Mouse (Mus musculus) cerebellum, adult 8-10 months (tissue): ENCODE data around the gene Teddm3.
"Not testable (repeated sequence)": the region's sequence is repeated elsewhere in the genome, so short reads cannot be mapped to it uniquely, and the experiment has no call there.

Source experiments
- DNase-seq: peaks from one replicate; pipeline ENCODE4 v3.0.0; 2022

The Teddm3 gene

GRCm38 (mm10) chr16:21153900-21154299 lies at the start of gene Teddm3:
TSS of gene Teddm3 (minus strand) at chr16:21154000.
- DNase-seq: not testable (repeated sequence)

- DNase-seq: no peak
Observed at GRCm38 (mm10) chr16:21202731-21203130, 48.9 kb upstream of the Teddm3 start.

GRCm38 (mm10) chr16:21199426-21199825 lies 45.6 kb upstream of the Teddm3 start:
- DNase-seq: no peak

DNA sequence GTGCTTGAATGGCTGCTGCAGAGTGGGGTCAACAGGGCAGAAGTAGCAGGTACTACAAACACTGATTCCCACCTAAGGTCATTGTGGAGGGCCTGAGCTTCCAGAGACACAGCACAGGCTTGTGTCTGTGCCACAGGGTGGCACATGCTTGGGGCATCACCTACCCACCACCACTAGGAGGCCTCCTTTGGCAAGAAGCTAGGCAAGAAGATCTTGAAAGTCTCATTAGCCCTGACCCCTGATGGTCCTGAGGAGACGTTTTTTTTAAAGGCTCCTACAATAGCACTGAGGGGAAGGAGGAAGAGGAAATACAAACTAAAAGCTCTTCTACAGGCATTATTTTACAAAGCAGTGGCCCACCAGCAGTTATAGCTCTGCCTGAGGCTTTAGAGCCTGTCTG lies 44.7 kb upstream of the Teddm3 start:
- no peak for DNase-seq

DNA sequence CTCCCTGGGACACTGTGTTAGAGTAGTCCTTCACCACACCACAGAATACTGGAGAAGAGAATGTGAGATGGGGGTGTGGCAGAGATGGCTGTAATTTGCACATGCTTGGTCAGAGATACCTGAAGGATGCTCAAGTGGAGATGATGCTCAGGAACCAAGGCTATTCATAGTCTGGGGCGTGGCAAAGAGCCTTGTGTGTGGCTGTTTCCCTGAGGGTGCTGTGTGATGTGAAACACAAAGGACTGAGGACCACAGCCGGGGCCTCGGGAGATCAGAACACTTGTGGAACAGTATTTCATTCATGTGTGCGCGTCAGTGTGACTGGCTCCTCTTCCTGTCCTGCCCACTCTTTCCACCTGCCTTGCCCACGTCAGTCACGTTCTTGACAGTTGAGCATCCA lies 44.2 kb upstream of the Teddm3 start:
- DNase-seq: no peak

DNA sequence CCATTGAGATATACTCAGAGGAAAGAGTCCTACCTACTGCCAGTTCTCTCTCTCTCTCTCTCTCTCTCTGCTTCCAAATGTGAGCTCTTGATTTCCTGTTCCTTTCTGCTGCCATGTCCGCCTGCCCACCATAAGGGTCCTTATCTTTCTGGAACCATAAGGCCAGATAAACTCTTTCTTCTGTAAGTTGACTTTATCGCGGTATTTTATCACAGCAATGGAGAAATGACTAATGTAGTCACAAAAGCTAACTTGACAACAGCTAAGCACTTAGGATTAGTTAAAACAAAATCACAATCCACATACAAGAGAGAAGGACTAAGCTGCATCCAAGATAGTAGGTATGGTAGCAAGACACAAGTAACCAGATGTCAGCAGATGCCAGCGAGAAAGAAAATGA lies 43.7 kb upstream of the Teddm3 start:
- DNase-seq: no peak

- DNase-seq: no peak
Observed at GRCm38 (mm10) chr16:21196576-21196975, 42.8 kb upstream of the Teddm3 start.

- no peak for DNase-seq
Observed at GRCm38 (mm10) chr16:21195260-21195866, 41.6 kb upstream of the Teddm3 start.

DNA sequence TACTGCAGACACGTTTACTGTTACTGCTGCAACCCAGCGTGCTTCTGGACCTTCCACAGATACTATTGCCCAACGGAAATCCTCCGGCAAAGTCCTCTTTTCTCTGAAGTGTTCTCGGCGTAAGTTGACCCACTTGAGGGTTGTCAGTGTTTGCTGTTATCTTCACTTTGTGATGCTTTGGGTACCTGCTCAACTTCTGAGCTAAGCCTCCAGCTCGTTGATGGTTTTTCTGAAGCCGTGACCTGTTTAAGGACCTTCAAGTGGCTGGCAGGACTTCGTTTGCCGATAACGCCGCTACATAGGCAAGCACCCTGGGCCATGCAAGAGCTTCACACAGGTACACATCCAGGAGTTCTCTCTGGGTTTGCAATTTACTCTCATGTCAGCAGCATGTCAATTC lies 40.4 kb upstream of the Teddm3 start:
- DNase-seq: no peak

DNA sequence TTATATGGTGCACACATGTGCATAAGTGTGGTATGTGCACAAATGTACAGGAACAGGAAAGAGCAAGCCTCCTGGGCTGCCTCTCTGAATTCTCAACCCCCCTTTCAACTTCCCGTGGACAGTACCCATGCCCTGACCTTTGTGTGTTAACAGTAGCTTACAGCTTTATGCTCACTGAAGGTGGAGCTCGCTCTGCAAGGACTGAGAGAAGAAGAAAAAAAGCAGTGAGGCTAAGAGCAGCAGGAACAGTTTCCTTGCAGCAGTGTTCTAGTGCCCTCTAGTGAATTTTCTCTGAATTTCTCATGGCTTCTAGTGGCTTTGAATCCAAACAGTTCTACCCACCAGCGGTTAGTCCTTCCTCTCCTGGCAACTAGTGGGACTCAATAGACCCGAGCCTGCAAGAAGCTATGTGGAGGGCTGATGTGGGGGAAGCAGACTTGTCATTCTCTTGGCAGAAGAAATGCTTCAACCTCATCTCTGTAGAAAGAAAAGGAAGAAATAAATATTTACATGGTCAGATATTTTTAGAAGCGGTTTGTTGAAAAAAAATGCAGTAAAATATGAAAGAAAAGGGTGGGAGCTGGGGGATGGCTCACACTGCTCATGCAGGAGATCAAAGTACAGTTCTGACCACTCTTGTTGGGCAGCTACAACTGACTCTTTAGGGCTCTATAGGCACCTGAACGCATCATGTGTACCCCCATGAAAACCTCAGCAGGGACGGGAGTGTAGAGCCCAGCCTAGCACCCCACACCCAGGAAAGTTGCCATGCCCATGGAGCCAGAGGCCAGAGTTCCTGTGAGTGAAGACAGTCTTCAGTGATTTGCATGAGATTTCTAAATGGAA lies 38.9 kb upstream of the Teddm3 start:
- peak; percentile 34 for DNase-seq

DNA sequence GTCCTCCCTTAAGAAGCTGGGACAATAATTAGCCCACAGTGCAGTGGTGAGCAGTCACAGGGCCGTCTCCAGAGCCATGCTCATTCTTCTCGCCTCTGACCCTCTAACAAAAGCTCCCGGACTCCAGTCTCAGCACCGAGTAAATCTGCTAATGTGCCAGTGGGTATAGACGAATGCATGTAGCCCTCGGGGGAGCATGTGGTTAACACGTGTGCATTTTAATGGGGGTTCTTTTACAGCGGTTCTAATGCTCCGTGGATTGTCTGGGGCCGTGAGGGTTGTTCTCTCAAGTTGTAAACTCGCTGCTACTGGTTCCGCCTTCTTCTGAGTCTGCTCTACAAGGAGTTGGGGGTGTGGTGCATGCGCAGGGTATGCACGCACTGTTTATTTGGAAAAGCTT lies 37.8 kb upstream of the Teddm3 start:
- DNase-seq: no peak

DNA sequence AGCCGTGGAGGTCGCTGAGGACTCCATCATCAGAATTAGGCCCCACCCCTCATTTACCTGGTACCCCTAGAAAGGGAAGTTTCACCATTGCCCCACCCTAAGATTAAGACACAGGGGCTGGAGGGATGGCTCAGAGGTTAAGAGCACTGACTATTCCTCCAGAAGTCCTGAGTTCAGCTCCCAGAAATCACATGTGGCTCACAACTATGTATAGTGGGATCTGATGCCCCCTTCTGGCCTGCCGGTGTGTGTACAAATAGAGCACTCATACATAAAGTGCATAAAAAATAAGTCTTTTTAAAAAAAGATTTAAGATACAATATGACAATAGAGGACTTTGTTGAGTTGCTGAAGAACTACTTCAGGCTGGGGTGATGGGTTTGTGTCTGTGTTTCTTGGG lies 34.5 kb upstream of the Teddm3 start:
- DNase-seq: no peak

DNA sequence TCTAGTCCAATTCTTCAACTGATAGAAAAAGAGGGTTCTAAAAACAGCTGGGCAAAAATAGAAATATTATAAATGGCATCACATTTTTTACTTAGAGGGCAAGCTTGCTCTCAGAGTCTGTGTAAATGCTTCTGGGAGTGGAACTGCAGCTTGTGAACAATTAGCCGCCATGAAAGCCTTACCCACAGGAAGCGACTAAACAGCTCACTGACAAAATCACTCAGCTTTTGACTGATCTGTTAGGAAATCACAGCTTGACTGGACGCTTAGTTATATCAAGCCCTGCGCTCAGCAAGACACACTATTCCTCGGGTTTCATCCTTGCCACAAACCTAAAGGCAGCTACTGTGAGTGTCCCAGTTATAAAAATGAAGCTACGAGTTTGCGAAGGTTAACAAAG lies 33.8 kb upstream of the Teddm3 start:
- no peak for DNase-seq

DNA sequence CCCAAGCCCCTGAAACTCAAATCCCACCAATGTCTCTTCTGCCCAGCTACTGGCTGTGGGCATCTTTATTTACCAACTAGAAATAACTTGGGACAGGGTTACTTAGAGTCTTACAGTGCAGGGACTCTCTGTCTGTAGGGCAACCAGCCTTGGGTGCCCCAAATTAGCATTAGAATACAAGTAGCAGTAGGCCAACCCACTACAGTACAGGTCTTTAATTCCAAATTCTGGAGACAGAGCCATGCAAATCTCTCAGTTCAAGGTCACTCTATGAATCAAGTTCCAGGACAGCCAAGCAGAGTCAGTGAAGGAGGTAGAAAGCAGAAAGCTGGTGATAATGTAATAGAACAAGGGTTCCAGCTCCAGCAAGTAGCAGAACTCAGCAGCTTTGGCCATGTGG lies 30.9 kb upstream of the Teddm3 start:
- no peak for DNase-seq

- DNase-seq: no peak
Observed at GRCm38 (mm10) chr16:21182108-21182507, 28.3 kb upstream of the Teddm3 start.

GRCm38 (mm10) chr16:21175236-21175635 lies 21.4 kb upstream of the Teddm3 start:
- no peak for DNase-seq

GRCm38 (mm10) chr16:21168730-21169129 lies 14.9 kb upstream of the Teddm3 start:
- no peak for DNase-seq

DNA sequence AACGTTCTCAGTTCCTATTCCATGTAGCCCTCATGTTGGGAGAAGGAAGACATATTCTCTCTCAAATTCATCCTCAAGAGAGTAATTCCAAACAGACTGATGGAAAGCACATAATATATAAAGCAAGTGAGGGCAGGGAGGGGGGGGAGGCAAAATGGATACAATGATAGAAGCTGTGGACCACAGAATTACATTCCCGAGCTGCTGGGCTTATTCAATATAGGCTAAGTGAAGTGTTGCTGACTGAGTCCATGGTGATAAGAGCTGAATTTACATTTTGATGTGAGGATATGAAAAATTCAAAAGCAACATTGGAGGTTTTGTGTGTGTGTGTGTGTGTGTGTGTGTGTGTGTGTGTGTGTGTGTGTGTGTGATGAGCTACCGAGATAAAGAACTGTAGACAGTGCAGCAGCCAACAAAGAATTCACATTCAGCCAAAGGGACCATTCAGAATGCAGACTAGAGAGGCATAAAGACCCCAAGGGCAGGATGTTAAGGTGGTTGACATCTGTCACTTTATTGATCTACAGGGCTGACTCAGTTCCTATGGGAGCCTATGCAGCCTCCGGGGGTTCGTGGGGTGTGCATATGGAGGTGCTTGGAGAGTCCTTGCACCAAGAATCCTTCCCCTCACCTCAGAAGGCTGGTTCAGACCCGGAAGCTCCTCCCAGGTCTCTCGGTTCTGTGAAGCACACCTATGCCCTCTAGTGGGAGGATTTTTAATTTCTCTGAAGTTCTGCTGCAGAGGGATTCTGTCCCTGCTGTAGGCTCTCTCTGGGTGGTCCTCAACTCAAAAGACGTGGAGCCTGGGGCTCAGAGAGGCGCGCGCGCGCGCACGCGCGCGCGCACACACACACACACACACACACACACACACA lies 11.8 kb upstream of the Teddm3 start:
- DNase-seq: not testable (repeated sequence)

- not testable (repeated sequence) for DNase-seq
Observed at GRCm38 (mm10) chr16:21163423-21163822, 9.6 kb upstream of the Teddm3 start.

- DNase-seq: not testable (repeated sequence)
Observed at GRCm38 (mm10) chr16:21159226-21159625, 5.4 kb upstream of the Teddm3 start.

GRCm38 (mm10) chr16:21156261-21156660 lies 2.5 kb upstream of the Teddm3 start:
- not testable (repeated sequence) for DNase-seq

- DNase-seq: no peak
Observed at GRCm38 (mm10) chr16:21151564-21152361, 2.0 kb downstream of the Teddm3 start.

DNA sequence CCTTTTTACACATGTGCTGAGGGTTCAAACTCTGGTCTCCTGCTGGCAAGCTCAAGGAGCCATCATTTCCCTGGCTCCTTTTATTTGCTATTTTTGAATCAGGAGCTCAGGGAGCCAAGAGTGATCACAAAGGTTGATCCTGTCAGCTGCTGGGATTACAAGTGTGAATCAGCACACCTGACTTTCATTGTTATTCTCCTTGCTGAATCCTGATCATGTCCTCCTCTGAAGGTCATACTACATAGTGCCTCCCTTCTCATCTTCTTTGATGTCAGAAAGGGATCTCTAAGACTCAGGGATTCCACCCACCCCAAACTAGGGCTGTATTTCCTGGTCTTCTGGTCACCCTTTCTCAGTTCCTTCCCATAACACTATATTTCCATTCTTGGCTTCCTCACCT lies 3.9 kb downstream of the Teddm3 start:
- DNase-seq: no peak
